Mouse (Mus musculus) ES-Bruce4 (cell line): ENCODE data around the gene Cdh7. TPM values are rescaled to one million over a fixed set of nuclear protein-coding genes. Genes with fewer than 3 reads are reported as not detected.
A peak's percentile ranks its signal among the peaks of the same experiment; 100 is the strongest.

Source experiments
- H3K27ac ChIP-seq: 2 replicates; pipeline ENCODE4 v1.5.1; 2012; ENCODE audit warnings: low read length, inconsistent platforms; ENCODE audit not compliant: insufficient read depth
- H3K27me3 ChIP-seq: 2 replicates; pipeline ENCODE4 v1.6.1; 2012; ENCODE audit warnings: mild to moderate bottlenecking, low read length, inconsistent platforms; ENCODE audit not compliant: control insufficient read depth, poor library complexity, insufficient read depth, severe bottlenecking
- H3K36me3 ChIP-seq: 2 replicates; pipeline ENCODE4 v1.6.1; 2012; ENCODE audit warnings: inconsistent platforms, mild to moderate bottlenecking, low read length, moderate library complexity; ENCODE audit not compliant: control insufficient read depth, poor library complexity, insufficient read depth, severe bottlenecking
- H3K4me1 ChIP-seq: one replicate; pipeline ENCODE4 v1.8.1; 2011; ENCODE audit warnings: low read length; ENCODE audit not compliant: control insufficient read depth, insufficient read depth
- H3K4me3 ChIP-seq: 2 replicates; pipeline ENCODE4 v1.5.1; 2011; ENCODE audit warnings: low read depth, mild to moderate bottlenecking, low read length
- H3K9ac ChIP-seq: 2 replicates; pipeline ENCODE4 v1.6.1; 2012; ENCODE audit warnings: low read depth, mild to moderate bottlenecking, inconsistent platforms; ENCODE audit not compliant: poor library complexity, severe bottlenecking
- H3K9me3 ChIP-seq: replicated peaks from 2 replicates; pipeline ENCODE4 v1.6.1; 2012; ENCODE audit warnings: mild to moderate bottlenecking, low read length, inconsistent platforms; ENCODE audit not compliant: control insufficient read depth, poor library complexity, insufficient read depth, severe bottlenecking
- CTCF ChIP-seq: IDR thresholded peaks from one replicate; pipeline ENCODE4 v1.8.1; 2011; ENCODE audit warnings: low read depth, low read length
- EP300 ChIP-seq: IDR thresholded peaks from 2 replicates; pipeline ENCODE4 v1.6.1; 2011; ENCODE audit warnings: low read depth, low read length; ENCODE audit not compliant: insufficient read depth
- POLR2A ChIP-seq: IDR thresholded peaks from one replicate; pipeline ENCODE4 v1.8.1; 2011; ENCODE audit warnings: low read length; ENCODE audit not compliant: insufficient read depth
- polyA plus RNA-seq: library from polyadenylated mRNA; stranded (reverse); fragments of >200 nt; gene quantifications from 2 replicates; pipeline ENCODE4 v1.2.4, GENCODE M21; 2011; ENCODE audit warnings: low read depth; ENCODE audit not compliant: missing spikeins, insufficient read depth, insufficient read length

Cdh7 gene
- not detected in 2 replicates for polyA plus RNA-seq

DNA sequence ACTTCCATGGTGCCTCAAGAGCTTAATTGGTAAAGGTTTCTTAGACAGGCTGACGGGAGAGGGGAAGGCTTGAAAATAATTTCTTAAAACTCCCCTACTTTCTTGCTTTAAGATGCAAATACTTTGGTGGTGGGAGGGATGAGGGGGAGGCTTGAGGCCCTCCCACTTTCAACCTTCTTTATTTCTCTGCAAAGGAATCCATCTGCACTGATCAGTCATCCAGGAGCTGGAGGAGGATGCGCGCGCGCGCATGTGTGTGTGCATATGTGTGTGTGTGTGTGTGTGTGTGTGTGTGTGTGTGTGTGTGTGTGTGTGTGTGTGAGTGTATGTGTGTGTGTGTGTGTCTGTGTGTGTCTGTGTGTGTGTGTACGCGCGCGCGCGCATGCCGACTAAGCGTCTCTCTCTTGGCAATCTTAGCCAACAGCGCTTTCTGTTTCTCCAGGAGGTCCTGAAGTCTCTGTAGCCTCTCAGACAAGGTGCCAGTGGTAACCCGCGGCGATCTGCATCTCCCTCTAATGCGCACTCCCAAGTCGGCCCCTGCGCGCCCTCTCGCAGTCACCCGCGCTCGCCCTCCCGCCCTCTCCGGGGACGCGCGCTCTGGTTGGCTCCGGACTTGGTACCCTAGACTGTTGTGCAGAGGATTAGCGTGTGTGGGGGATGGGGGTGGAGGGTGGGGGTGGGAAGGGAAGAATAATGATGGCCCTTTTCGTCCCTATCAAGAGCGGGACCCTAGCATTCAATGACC lies at the start of gene Cdh7:
Cdh7 (plus strand) TSS at position 368 of the 745 bp plus-strand sequence.
- no peak within 1 kb of the TSS for H3K9ac ChIP-seq
- H3K27ac ChIP-seq: no peak within 1 kb of the TSS
- no peaks in the 10 kb centered on the region for H3K9me3 ChIP-seq
- no peaks in the 10 kb centered on the region; the same call in 1 of the 2 replicates for H3K27me3 ChIP-seq
- H3K36me3 ChIP-seq: no peaks in the 10 kb centered on the region
- no peak for TF ChIP-seq CTCF
- TF ChIP-seq EP300: no peak
- TF ChIP-seq POLR2A: no peak
- H3K4me3 ChIP-seq: peak within 1 kb of the TSS; percentile 50
- H3K4me1 ChIP-seq: no peaks in the 10 kb centered on the region

DNA sequence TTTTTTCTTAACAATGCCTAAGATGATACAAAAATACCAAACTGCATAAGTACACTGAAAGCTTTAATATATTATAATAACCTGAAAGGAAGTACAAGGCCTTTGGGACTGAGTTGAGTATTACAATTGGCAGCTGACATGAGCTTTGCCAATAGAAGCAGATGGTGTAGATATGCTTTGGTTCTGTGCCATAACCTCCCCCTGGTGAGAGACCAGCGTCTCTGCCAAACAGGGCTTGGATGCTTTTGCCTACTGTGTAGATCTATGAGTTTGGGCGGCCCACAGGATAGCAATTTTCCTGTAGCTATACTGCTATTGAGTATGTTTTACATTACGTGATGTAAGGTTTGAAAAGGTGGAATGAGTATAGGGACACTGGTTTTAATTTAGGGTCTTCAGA lies 49.6 kb upstream of the Cdh7 start:
- H3K36me3 ChIP-seq: no peaks in the 10 kb centered on the region
- no peaks in the 10 kb centered on the region for H3K4me1 ChIP-seq
- no peak overlapping the region for H3K27ac ChIP-seq
- no peaks in the 10 kb centered on the region for H3K27me3 ChIP-seq
- H3K9me3 ChIP-seq: no peaks in the 10 kb centered on the region
- no peak overlapping the region for H3K9ac ChIP-seq
- no peak for TF ChIP-seq EP300
- no peak for TF ChIP-seq CTCF
- no peak overlapping the region for H3K4me3 ChIP-seq

DNA sequence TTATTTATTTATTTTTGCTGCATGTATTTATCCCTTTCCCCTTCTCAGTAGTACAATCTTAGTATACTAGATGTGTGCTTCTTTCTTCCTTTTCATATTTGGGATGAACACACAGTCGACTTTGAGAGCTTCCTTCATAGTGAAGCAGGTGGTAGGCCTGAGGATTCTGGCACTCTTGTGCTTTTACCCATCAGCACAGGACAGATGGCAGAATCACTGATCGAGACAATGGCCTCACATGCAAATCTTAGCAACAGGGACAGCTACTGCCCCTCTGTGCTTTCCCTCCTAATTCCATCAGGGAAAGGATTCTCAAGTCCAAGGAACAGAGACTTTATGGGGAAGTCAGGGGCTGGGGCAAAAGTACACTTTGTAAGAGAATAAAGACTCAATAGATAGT lies 33.7 kb upstream of the Cdh7 start:
- Histone ChIP-seq H3K4me1 (no peaks in the 10 kb centered on the region), H3K27me3 (no peaks in the 10 kb centered on the region), H3K36me3 (no peaks in the 10 kb centered on the region), H3K27ac (no peak overlapping the region), H3K4me3 (no peak overlapping the region), H3K9ac (no peak overlapping the region), H3K9me3 (no peaks in the 10 kb centered on the region)
- TF ChIP-seq CTCF (no peak), POLR2A (no peak), EP300 (no peak)

DNA sequence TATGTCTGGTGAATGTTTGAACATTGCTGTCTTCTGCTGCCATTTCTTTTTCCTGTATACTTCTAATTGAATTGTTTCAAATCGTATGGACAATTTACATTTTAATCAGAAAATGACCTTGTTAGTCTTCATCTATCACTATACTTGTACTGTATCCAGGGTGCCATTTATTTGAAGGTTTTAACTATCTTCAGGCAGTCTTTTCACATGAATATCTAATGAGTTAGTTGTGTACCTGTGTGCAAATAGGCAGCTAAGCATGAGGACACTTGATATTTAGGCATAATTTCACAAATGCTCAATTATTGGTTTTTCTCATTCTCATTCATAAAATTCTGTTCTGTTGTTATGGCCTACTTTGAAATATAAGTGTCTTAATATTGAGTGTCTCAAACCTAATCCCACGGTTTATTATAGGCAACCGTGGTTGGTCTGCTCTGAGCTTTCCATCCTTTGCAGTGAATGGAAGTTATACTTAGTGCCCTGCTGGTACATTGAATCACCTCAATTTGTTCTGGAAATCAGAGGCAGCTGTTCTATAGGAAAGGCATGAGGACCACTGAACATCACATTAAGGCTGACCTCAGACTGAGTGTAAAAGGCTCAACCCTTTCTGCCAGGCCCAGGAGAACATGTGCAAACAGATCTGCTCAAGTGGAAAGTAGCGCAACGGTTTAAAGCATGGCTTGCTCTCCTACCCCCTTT lies 10.4 kb upstream of the Cdh7 start:
- no peaks in the 10 kb centered on the region for H3K9me3 ChIP-seq
- H3K27me3 ChIP-seq: no peaks in the 10 kb centered on the region
- H3K4me1 ChIP-seq: no peaks in the 10 kb centered on the region
- TF ChIP-seq EP300 (no peak), CTCF (no peak), POLR2A (no peak)
- H3K36me3 ChIP-seq: no peaks in the 10 kb centered on the region
- no peak overlapping the region for H3K4me3 ChIP-seq
- no peak overlapping the region for H3K27ac ChIP-seq
- H3K9ac ChIP-seq: no peak overlapping the region

DNA sequence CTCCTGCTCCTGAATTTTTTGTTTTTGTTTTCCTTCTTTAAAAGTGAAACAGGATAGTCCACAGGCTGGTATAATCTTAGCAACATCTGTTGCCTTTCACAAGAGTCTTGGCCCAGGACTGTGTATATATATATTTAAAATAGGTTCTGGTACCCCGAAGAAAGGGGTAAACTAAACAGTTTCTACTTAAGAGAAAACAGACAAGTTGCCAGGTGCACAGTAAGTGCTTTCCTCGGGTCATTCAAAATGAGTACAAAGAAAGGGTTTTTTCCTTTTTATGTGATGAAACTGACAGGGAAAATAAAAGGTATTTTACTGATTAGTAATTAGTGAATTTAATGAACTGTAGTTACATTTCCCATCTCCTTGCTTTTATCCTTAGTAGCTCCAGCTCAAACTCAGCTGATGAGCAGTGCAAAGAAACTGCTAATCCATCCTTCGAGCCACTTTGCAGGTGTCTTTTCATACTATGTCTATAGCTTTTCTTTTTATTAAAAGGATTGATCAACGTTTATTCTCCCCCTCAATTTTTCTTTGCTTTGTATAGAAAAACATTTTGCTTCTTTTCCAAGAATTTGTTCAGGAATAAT lies 9.7 kb upstream of the Cdh7 start:
- H3K9me3 ChIP-seq: no peaks in the 10 kb centered on the region
- no peaks in the 10 kb centered on the region for H3K27me3 ChIP-seq
- no peaks in the 10 kb centered on the region for H3K36me3 ChIP-seq
- H3K4me3 ChIP-seq: no peak overlapping the region
- TF ChIP-seq POLR2A: no peak
- no peak for TF ChIP-seq EP300
- no peak for TF ChIP-seq CTCF
- H3K9ac ChIP-seq: no peak overlapping the region
- no peak overlapping the region for H3K27ac ChIP-seq
- H3K4me1 ChIP-seq: no peaks in the 10 kb centered on the region

DNA sequence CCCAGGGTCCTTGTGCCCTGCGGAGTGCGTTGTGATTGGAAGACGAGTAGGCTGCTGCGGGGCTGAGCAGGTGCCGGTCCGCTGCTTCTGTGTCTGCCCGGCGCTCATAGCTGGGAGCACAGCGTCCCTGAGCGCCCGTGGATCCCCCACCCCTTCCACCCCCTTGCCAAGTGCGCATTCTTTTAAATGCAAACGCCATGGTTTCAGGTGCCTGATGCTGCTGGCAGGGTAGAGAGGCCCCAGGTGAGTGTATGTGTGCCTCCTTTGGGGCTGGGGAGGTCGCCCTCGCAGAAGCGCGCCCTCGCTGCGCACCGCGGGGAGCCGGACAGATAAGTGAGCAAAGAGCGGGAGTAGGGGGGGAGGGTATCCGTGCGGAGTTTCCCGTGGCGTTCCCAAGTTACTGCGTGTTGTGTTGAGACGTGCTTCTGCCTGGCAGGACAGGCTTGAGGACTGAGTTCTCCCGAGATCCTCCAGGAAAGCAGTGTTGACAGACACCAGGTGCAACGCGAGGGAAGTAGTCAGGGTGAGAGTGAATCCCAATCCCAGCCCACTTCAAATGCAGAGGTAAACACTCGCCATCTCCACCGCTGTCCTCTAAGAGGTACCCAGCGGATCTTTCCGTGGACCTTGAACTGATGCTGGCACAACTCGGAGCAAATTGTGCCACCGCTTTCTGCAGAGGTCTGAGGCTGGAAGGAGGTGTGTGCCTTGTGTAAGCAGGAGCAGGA lies 742 bp downstream of the Cdh7 start:
- Histone ChIP-seq H3K9ac (no peak overlapping the region), H3K27me3 (no peaks in the 10 kb centered on the region; the same call in 1 of the 2 replicates), H3K4me3 (peak overlapping the region; percentile 50), H3K9me3 (no peaks in the 10 kb centered on the region), H3K27ac (no peak overlapping the region), H3K36me3 (no peaks in the 10 kb centered on the region), H3K4me1 (no peaks in the 10 kb centered on the region)
- no peak for TF ChIP-seq EP300
- TF ChIP-seq POLR2A: no peak
- TF ChIP-seq CTCF: no peak
